In genomic region chr4:126850778-126851080, GRCm38 (mm10) we compare ENCODE assay signal across 19 mouse cellular contexts.
DNase-seq lines count a peak whose midpoint lies in the region; ATAC-seq lines count a peak whose summit lies in the region.
"Had no signal": no experiment of that assay in that cellular context is flagged by ENCODE, and none has a peak within 500 bp of the region (broad histone marks: within the 10 kb centered on the region; RNA-seq: fewer than 3 reads in every experiment).

No protein-coding gene starts in this region.

- no peaks in the 10 kb centered on the region for H3K9me3 ChIP-seq in embryonic facial prominence, embryonic 13.5 days
- H3K9me3 ChIP-seq in embryonic facial prominence, embryonic 10.5 days, result no peaks in the 10 kb centered on the region
- no peaks in the 10 kb centered on the region for H3K9me3 ChIP-seq in heart, embryonic 16.5 days (replicated peaks; ENCODE audit: control insufficient read depth, low read length)
- H3K9me3 ChIP-seq in limb, embryonic 15.5 days, result no peaks in the 10 kb centered on the region
- no peaks in the 10 kb centered on the region for H3K9me3 ChIP-seq in limb, embryonic 10.5 days (replicated peaks)
- H3K9me3 ChIP-seq: hindbrain, embryonic 12.5 days; midbrain, embryonic 13.5 days had no signal

- intact Hi-C loops in heart, postnatal 10 days (cut with DNase I), result no loop called here

- H3K27ac ChIP-seq in embryonic facial prominence, embryonic 13.5 days, result peak overlapping the region; percentile 8; the same call in 1 of the 2 replicates
- no peak overlapping the region for H3K27ac ChIP-seq in embryonic facial prominence, embryonic 10.5 days (replicated peaks)
- peak overlapping the region; percentile 49; the same call in 1 of the 2 replicates for H3K27ac ChIP-seq in heart, embryonic 16.5 days (ENCODE audit: low read length)
- H3K27ac ChIP-seq in limb, embryonic 15.5 days, result peak overlapping the region; percentile 50
- H3K27ac ChIP-seq in limb, embryonic 10.5 days, result no peak overlapping the region
- H3K27ac ChIP-seq: hindbrain, embryonic 12.5 days; layer of hippocampus, adult 2 months; midbrain, embryonic 13.5 days had no signal

- no peak overlapping the region for H3K4me3 ChIP-seq in embryonic facial prominence, embryonic 13.5 days
- no peak overlapping the region for H3K4me3 ChIP-seq in embryonic facial prominence, embryonic 10.5 days
- H3K4me3 ChIP-seq in heart, embryonic 16.5 days (ENCODE audit: low read length), result no peak overlapping the region
- no peak overlapping the region for H3K4me3 ChIP-seq in limb, embryonic 15.5 days
- no peak overlapping the region for H3K4me3 ChIP-seq in limb, embryonic 10.5 days
- H3K4me3 ChIP-seq: hindbrain, embryonic 12.5 days; layer of hippocampus, adult 2 months; midbrain, embryonic 13.5 days; myocyte had no signal

- peaks cover 12% of the 10 kb centered on the region; the same call in 1 of the 2 replicates for H3K4me1 ChIP-seq in embryonic facial prominence, embryonic 13.5 days
- H3K4me1 ChIP-seq in embryonic facial prominence, embryonic 10.5 days, result peaks cover 6% of the 10 kb centered on the region; the same call in 1 of the 2 replicates
- peaks cover 5% of the 10 kb centered on the region; the same call in 1 of the 2 replicates for H3K4me1 ChIP-seq in heart, embryonic 16.5 days (ENCODE audit: control insufficient read depth, insufficient read depth, low read length)
- peaks cover 3% of the 10 kb centered on the region; the same call in 1 of the 2 replicates for H3K4me1 ChIP-seq in limb, embryonic 15.5 days
- H3K4me1 ChIP-seq in limb, embryonic 10.5 days, result 0 out of 2 replicates have a peak, but pooled peaks cover 5% of the 10 kb centered on the region
- H3K4me1 ChIP-seq: hindbrain, embryonic 12.5 days; midbrain, embryonic 13.5 days had no signal

- H3K36me3 ChIP-seq in embryonic facial prominence, embryonic 13.5 days, result peaks cover 73% of the 10 kb centered on the region
- peaks cover 78% of the 10 kb centered on the region for H3K36me3 ChIP-seq in embryonic facial prominence, embryonic 10.5 days (replicated peaks)
- H3K36me3 ChIP-seq in heart, embryonic 16.5 days (ENCODE audit: control insufficient read depth, insufficient read depth), result peaks cover 3% of the 10 kb centered on the region; the same call in 1 of the 2 replicates
- H3K36me3 ChIP-seq in limb, embryonic 15.5 days, result peaks cover 60% of the 10 kb centered on the region
- H3K36me3 ChIP-seq in limb, embryonic 10.5 days, result peaks cover 75% of the 10 kb centered on the region

- H3K9ac ChIP-seq in embryonic facial prominence, embryonic 13.5 days, result peak overlapping the region; percentile 21; the same call in 1 of the 2 replicates
- no peak overlapping the region for H3K9ac ChIP-seq in heart, embryonic 16.5 days (ENCODE audit: low read length)
- no peak overlapping the region for H3K9ac ChIP-seq in limb, embryonic 15.5 days
- H3K9ac ChIP-seq: hindbrain, embryonic 12.5 days; midbrain, embryonic 13.5 days had no signal

- WGBS in embryonic facial prominence, embryonic 13.5 days, result 40% methylated on average over 4 of the region's 4 CpGs
- 62% methylated on average over 4 of the region's 4 CpGs for WGBS in embryonic facial prominence, embryonic 10.5 days
- 33% methylated on average over 4 of the region's 4 CpGs for WGBS in heart, embryonic 16.5 days
- WGBS in limb, embryonic 15.5 days, result 48% methylated on average over 4 of the region's 4 CpGs
- WGBS in limb, embryonic 10.5 days, result 69% methylated on average over 4 of the region's 4 CpGs

- no peaks in the 10 kb centered on the region for H3K27me3 ChIP-seq in embryonic facial prominence, embryonic 13.5 days
- no peaks in the 10 kb centered on the region for H3K27me3 ChIP-seq in embryonic facial prominence, embryonic 10.5 days (replicated peaks; ENCODE audit: low read depth, poor library complexity, severe bottlenecking)
- H3K27me3 ChIP-seq in heart, embryonic 16.5 days (ENCODE audit: control insufficient read depth, insufficient read depth, low read length), result no peaks in the 10 kb centered on the region
- H3K27me3 ChIP-seq in limb, embryonic 15.5 days, result no peaks in the 10 kb centered on the region
- H3K27me3 ChIP-seq in limb, embryonic 10.5 days (ENCODE audit: low read depth, poor library complexity, severe bottlenecking), result no peaks in the 10 kb centered on the region
- H3K27me3 ChIP-seq: hindbrain, embryonic 12.5 days; midbrain, embryonic 13.5 days had no signal

- DNase-seq in embryonic facial prominence, embryonic 10.5 days (ENCODE audit: low spot score), result no peak
- no peak for DNase-seq in heart, postnatal 10 days
- DNase-seq in limb, embryonic 10.5 days (ENCODE audit: low spot score), result no peak
- peak; percentile 58 for DNase-seq in testis, postnatal 10 days (ENCODE audit: low spot score)
- DNase-seq: cerebellum, adult 18-20 months; cerebellum, postnatal 25 days; embryo, embryonic 11 days; kidney, adult 2 months; layer of hippocampus, postnatal 36 days; liver; lung, postnatal 10 days; right cerebral cortex, postnatal 14 days had no signal

- H3K4me2 ChIP-seq in embryonic facial prominence, embryonic 13.5 days, result no peak overlapping the region
- H3K4me2 ChIP-seq in heart, embryonic 16.5 days (ENCODE audit: low read depth, low read length), result no peak overlapping the region
- no peak overlapping the region for H3K4me2 ChIP-seq in limb, embryonic 15.5 days
- H3K4me2 ChIP-seq: hindbrain, embryonic 12.5 days; midbrain, embryonic 13.5 days had no signal

- ATAC-seq in embryonic facial prominence, embryonic 13.5 days (ENCODE audit: insufficient number of reproducible peaks, insufficient read depth, low FRiP score, low TSS enrichment, low read depth), result no peak
- ATAC-seq in heart, embryonic 16.5 days (replicated peaks; ENCODE audit: extremely low read depth, insufficient read depth, low FRiP score), result no peak; the same call in 1 of the 2 replicates
- ATAC-seq in limb, embryonic 15.5 days (ENCODE audit: insufficient number of reproducible peaks, low FRiP score, low TSS enrichment, low read depth), result no peak
- ATAC-seq: midbrain, embryonic 13.5 days had no signal

Comparison
In these comparisons a context has a peak if more than half of its experiments do, and no peak if none do; other contexts are left out.
1. H3K27ac ChIP-seq: peak in embryonic facial prominence, embryonic 13.5 days (single experiment), heart, embryonic 16.5 days (single experiment) and limb, embryonic 15.5 days (single experiment); none in embryonic facial prominence, embryonic 10.5 days (single experiment) and limb, embryonic 10.5 days (single experiment).